Mouse (Mus musculus) spleen, adult 2 months (tissue): ENCODE measurements around the gene Gtse1.

Experiments used
- CTCF ChIP-seq: fragments of 200-500 bp; IDR thresholded peaks from 2 replicates; pipeline ENCODE4 v1.5.1; 2011; ENCODE audit warnings: mild to moderate bottlenecking, inconsistent platforms; ENCODE audit not compliant: insufficient read depth, insufficient read length, insufficient replicate concordance; ENCODE audit errors: extremely low read depth
- POLR2A ChIP-seq: fragments of 200-500 bp; IDR thresholded peaks from 2 replicates; pipeline ENCODE4 v1.6.1; 2011; ENCODE audit warnings: low read depth, low read length, inconsistent platforms

GRCm38 (mm10) chr15:85900801-85901200 is 41.3 kb downstream of the Gtse1 start:
- TF ChIP-seq CTCF (no peak), POLR2A (no peak)
